In genomic region chr4:88448976-88449375, GRCm38 (mm10) we compare ENCODE assay signal across 24 mouse cellular contexts. TPM values are rescaled to one million over a fixed set of nuclear protein-coding genes. Genes with fewer than 3 reads are reported as not detected.
DNase-seq lines count a peak whose midpoint lies in the region; ATAC-seq and TF ChIP-seq lines count a peak whose summit lies in the region.
"Had no signal": no experiment of that assay in that cellular context is flagged by ENCODE, and none has a peak within 500 bp of the region (broad histone marks: within the 10 kb centered on the region; RNA-seq: fewer than 3 reads in every experiment).

No protein-coding gene starts in this region.

- H3ac ChIP-seq in C2C12 (ENCODE audit: control insufficient read depth, insufficient read length, low read depth): no peak overlapping the region

- 34% methylated on average over 2 of the region's 2 CpGs for WGBS in heart, embryonic 12.5 days
- 67% methylated on average over 2 of the region's 2 CpGs for WGBS in lung, postnatal 0 days

- H3K4me3 ChIP-seq in heart, embryonic 12.5 days: no peak overlapping the region
- no peak overlapping the region for H3K4me3 ChIP-seq in C2C12 (ENCODE audit: insufficient read depth, poor library complexity, severe bottlenecking)
- H3K4me3 ChIP-seq in lung, postnatal 0 days (ENCODE audit: low read depth, low read length): no peak overlapping the region
- H3K4me3 ChIP-seq: embryonic facial prominence, embryonic 10.5 days; erythroblast, embryonic 14.5 days; forebrain, embryonic 12.5 days; heart, adult 2 months; hindbrain, embryonic 12.5 days had no signal

- no peaks in the 10 kb centered on the region for H3K79me3 ChIP-seq in C2C12 (ENCODE audit: low read depth)

- H3K27ac ChIP-seq in heart, embryonic 12.5 days (ENCODE audit: poor library complexity, severe bottlenecking): no peak overlapping the region
- H3K27ac ChIP-seq in lung, postnatal 0 days (ENCODE audit: low read length): no peak overlapping the region
- H3K27ac ChIP-seq: embryonic facial prominence, embryonic 10.5 days; forebrain, embryonic 12.5 days; heart, adult 2 months; hindbrain, embryonic 12.5 days had no signal

- H3K27me3 ChIP-seq in heart, embryonic 12.5 days (replicated peaks): no peaks in the 10 kb centered on the region
- H3K27me3 ChIP-seq in C2C12 (ENCODE audit: control insufficient read depth, insufficient read depth, insufficient read length): no peaks in the 10 kb centered on the region
- H3K27me3 ChIP-seq in lung, postnatal 0 days (replicated peaks; ENCODE audit: insufficient read depth, low read length): no peaks in the 10 kb centered on the region
- H3K27me3 ChIP-seq: forebrain, embryonic 12.5 days; hindbrain, embryonic 12.5 days had no signal

- TF ChIP-seq EP300 in lung, postnatal 0 days (IDR thresholded peaks at IDR 0.05): no peak

- intact Hi-C loops in heart, postnatal 10 days (cut with DNase I): no loop called here

- no peaks in the 10 kb centered on the region for H3K9me3 ChIP-seq in heart, embryonic 12.5 days (replicated peaks)
- H3K9me3 ChIP-seq in lung, postnatal 0 days (ENCODE audit: low read length): no peaks in the 10 kb centered on the region
- H3K9me3 ChIP-seq: embryonic facial prominence, embryonic 10.5 days; forebrain, embryonic 12.5 days; hindbrain, embryonic 12.5 days had no signal

- H3K4me2 ChIP-seq in heart, embryonic 12.5 days: no peak overlapping the region
- no peak overlapping the region for H3K4me2 ChIP-seq in lung, postnatal 0 days (replicated peaks; ENCODE audit: low read depth, low read length)
- H3K4me2 ChIP-seq: forebrain, embryonic 12.5 days; heart, embryonic 11.5 days; hindbrain, embryonic 12.5 days had no signal

- H3K9ac ChIP-seq in heart, embryonic 12.5 days: no peak overlapping the region
- no peak overlapping the region for H3K9ac ChIP-seq in lung, postnatal 0 days (replicated peaks; ENCODE audit: low read depth)
- H3K9ac ChIP-seq: forebrain, embryonic 12.5 days; hindbrain, embryonic 12.5 days had no signal

- 0 out of 2 replicates have a peak, but pooled peaks cover 5% of the 10 kb centered on the region for H3K4me1 ChIP-seq in heart, embryonic 12.5 days (replicated peaks)
- H3K4me1 ChIP-seq in lung, postnatal 0 days (ENCODE audit: insufficient read depth, low read depth, low read length): no peaks in the 10 kb centered on the region
- H3K4me1 ChIP-seq: embryonic facial prominence, embryonic 10.5 days; forebrain, embryonic 12.5 days; hindbrain, embryonic 12.5 days had no signal

- H3K79me2 ChIP-seq in C2C12 (ENCODE audit: control insufficient read depth, insufficient read depth): no peaks in the 10 kb centered on the region

- no peaks in the 10 kb centered on the region for H3K36me3 ChIP-seq in heart, embryonic 12.5 days
- no peaks in the 10 kb centered on the region for H3K36me3 ChIP-seq in C2C12 (ENCODE audit: control insufficient read depth, insufficient read depth)
- no peaks in the 10 kb centered on the region for H3K36me3 ChIP-seq in lung, postnatal 0 days (ENCODE audit: insufficient read depth, low read length)
- H3K36me3 ChIP-seq: embryonic facial prominence, embryonic 10.5 days; forebrain, embryonic 12.5 days; hindbrain, embryonic 12.5 days had no signal

- DNase-seq in heart, postnatal 10 days: no peak
- peak; percentile 53 for DNase-seq in NIH3T3 (ENCODE audit: low read depth)
- no peak for DNase-seq in T-cell, adult 2 months (ENCODE audit: low spot score)
- DNase-seq in layer of hippocampus, postnatal 14 days (ENCODE audit: low spot score in 2 of 2): no peak
- DNase-seq in lung, postnatal 0 days (ENCODE audit: low spot score): no peak
- DNase-seq: adrenal gland, postnatal 14 days; B cell, adult 2 months; cerebellum, adult 18-20 months; cerebellum, postnatal 10 days; gastrocnemius, postnatal 14 days; heart, adult 2 months; heart, postnatal 36 days; kidney, adult 18-20 months had no signal

- TF ChIP-seq CTCF in C2C12 (IDR thresholded peaks at IDR 0.05; ENCODE audit: control insufficient read depth, insufficient read depth, insufficient read length): no peak
- TF ChIP-seq CTCF in lung, postnatal 0 days (IDR thresholded peaks at IDR 0.05): no peak

- 0 out of 2 replicates have a peak, but pooled peaks have one; percentile 29 for ATAC-seq in heart, embryonic 12.5 days (ENCODE audit: insufficient number of reproducible peaks, low FRiP score)
- ATAC-seq in lung, postnatal 0 days: no peak
- ATAC-seq: activated CD4-positive, CD25-positive, alpha-beta regulatory T cell, adult 4 months; forebrain, embryonic 16.5 days; hindbrain, embryonic 16.5 days; inflammation-experienced regulatory T-cells, adult 6 months had no signal

TF ChIP-seq in C2C12, 6 proteins besides CTCF, POLR2A, EP300 and RAD21:
- TF ChIP-seq USF1 (IDR thresholded peaks at IDR 0.05; ENCODE audit: low read depth) (peak; percentile 87), MAX (IDR thresholded peaks at IDR 0.05) (no peak), FOSL1 (IDR thresholded peaks at IDR 0.05; ENCODE audit: insufficient read depth, low read length, poor library complexity, severe bottlenecking) (no peak)
TF ChIP-seq in C2C12: peak in this region for 1.

RNA-seq across cellular contexts. Expression of gene Hacd4, which starts 10.2 kb away (rescaled TPM):
- 8.8 and 9.0 TPM in 2 replicates for polyA plus RNA-seq in heart, embryonic 12.5 days (2016; fragmentation: Nextera tagmentation; extraction: Ambion mirVana)
- 1 to 10 TPM; 4.9 to 6.0 TPM for total RNA-seq in heart, postnatal 10 days (2021)
- 1.7 TPM for polyA plus RNA-seq in C2C12 (2012; fragmentation: generic; extraction: Trizol)
- total RNA-seq in layer of hippocampus, postnatal 14 days (2021): 1 to 10 TPM; 1.8 to 3.0 TPM
- 10.2 and 11.3 TPM in 2 replicates for polyA plus RNA-seq in lung, postnatal 0 days (2015; fragmentation: Nextera tagmentation; extraction: Ambion mirVana)
